Mouse (Mus musculus) thymus, postnatal 10 days (tissue): ENCODE data around the gene Mmaa.

Experiments
- DNase-seq, 2 experiments: peaks; one replicate each; pipeline ENCODE4 v3.0.0; 2021; ENCODE audit warnings: low spot score in 2 of 2

Gene Mmaa

GRCm38 (mm10) chr8:79294610-79295275 is at the start of gene Mmaa:
Gene Mmaa, minus strand, starts transcription at chr8:79294937.
- peak; percentile 98 for DNase-seq

- no peak for DNase-seq
Observed at GRCm38 (mm10) chr8:79341236-79341635, 46.5 kb upstream of the Mmaa start.

DNA sequence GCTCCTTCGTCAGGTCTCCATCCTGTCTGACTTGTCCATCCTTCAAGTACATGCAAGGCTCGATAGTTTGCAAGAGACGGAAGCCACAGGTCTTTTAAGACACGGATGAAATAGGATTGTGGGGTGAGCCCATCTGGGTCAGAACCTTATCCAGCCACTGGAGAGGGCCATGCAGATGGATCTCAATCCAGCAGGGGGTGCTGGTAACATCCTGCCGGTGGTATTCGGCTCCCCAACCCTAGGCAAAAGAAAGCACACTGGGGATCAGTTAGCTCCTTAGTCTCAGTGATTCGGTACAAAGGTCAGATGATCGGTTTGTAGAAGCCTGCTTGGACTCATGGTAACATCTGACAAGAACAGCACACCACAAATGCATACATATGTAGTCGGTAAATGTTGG is 44.8 kb upstream of the Mmaa start:
- peak in 1 of 2 experiments; percentile 22 for DNase-seq

DNA sequence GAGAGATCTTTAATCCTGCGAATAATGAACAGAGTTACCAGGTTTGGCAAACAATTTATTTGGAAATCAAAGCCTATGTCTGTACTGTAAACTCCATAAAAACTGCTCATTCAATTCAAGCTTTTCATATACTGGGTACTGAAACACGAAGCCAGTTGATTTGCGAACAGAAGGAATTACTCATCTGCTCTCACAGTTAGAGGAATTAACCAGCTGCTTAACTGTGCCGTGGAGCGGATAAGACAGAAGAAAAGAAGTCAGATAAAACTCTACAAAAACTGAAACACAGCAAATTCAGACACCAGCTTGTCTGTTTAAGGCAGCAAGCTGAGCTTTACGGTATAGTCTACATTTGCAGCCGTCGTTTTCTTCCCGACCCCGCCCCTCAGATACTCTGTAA is 43.9 kb upstream of the Mmaa start:
- DNase-seq: no peak

- no peak for DNase-seq
Observed at GRCm38 (mm10) chr8:79332109-79332900, 37.6 kb upstream of the Mmaa start.

DNA sequence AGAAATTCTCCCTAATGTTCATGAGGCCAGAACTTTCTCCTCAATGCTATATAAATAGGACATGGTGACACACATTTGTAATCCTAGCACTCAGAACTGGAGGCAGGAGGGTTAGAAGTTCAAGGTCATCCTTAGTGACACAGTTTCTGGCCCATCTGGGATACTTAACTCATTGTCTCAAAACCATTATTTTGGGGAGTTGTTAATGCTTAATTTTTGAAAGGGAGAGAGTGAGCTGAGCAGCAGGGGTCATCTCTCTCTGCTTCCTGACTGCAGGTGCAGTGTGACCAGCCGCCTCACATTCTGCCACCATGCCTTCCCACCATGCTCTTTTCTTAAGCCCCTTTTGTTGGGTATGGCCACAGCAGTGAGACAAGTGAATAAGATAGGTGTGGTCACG is 36.8 kb upstream of the Mmaa start:
- DNase-seq: no peak

GRCm38 (mm10) chr8:79331017-79331416 is 36.3 kb upstream of the Mmaa start:
- no peak for DNase-seq

GRCm38 (mm10) chr8:79329735-79330134 is 35.0 kb upstream of the Mmaa start:
- DNase-seq: no peak

DNA sequence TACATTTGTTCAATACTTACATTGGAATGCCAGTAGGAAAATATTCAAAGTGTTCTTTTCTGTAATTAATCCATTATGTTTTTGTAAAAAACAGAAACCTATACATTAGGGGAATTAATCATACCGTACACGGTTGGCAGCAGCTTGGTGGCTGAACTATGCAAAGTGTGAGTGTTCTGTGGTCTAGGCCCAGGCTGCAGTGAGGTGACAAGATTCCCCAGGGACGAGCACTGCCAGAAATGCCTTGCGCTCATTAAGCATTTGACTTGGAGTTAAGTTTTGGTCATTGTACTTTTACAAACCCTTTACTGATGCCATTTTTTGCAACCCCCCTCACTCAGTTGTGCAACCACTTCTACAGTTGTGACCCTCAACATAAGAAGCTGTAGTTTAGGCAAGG is 34.4 kb upstream of the Mmaa start:
- DNase-seq: no peak

- no peak for DNase-seq
Observed at GRCm38 (mm10) chr8:79325510-79325909, 30.8 kb upstream of the Mmaa start.

DNA sequence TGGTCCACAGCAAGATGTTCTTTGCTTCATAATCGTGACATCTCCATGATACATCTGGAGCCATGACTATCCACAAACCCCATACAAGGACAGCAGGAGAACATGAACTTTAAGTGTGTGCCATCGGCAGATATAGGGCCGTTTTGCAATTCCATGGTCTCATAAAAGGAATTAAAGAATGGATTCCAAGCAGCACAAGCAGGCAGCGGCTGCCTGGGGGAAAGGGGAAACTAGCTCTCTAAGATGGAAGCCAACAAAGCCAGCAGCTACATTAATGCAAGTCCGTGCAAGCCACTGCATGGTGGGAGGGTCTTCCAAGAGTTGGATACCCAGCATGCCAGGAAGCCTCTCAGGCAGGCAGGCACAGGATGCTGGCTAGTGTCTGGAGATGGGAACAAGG is 30.2 kb upstream of the Mmaa start:
- DNase-seq: no peak

DNA sequence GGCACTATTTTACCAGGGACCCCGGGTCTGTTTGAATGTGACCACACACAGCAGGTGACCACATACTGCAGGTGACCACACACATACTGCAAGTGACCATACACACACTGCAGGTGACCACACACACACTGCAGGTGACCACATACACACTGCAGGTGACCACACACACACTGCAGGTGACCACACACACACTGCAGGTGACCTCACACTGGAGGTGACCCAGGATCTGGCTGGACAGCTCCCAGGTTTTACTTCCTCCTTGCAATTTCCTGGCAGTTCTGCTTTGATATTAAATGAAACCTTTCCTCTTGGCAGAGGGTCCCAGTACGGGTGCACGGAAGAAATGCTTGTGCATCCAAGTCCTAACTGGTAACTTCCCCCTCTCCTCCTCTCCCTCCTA is 29.3 kb upstream of the Mmaa start:
- no peak for DNase-seq

DNA sequence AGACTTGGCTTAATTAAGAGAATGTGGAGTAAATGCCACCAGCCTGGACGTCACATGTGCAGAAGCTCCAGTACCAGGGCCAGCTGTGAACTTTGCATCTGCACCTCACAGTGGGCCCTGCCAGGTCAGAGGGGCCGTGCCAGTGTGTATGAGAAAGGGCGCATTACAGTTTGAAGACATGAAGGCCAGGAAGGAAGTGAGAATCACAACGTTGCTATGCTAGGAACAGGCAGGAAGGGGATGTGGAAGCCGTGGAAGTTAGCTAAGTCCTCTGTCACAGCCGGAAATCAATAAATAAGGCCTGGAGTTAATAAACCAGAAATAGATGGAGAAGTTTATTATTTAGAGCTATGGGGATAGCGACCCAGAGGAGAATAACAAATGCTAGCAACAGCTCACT is 28.4 kb upstream of the Mmaa start:
- DNase-seq: no peak

- peak in 1 of 2 experiments; percentile 9 for DNase-seq
Observed at GRCm38 (mm10) chr8:79310801-79311200, 16.1 kb upstream of the Mmaa start.

- DNase-seq: no peak
Observed at GRCm38 (mm10) chr8:79305941-79306340, 11.2 kb upstream of the Mmaa start.

GRCm38 (mm10) chr8:79301548-79301947 is 6.8 kb upstream of the Mmaa start:
- DNase-seq: no peak

DNA sequence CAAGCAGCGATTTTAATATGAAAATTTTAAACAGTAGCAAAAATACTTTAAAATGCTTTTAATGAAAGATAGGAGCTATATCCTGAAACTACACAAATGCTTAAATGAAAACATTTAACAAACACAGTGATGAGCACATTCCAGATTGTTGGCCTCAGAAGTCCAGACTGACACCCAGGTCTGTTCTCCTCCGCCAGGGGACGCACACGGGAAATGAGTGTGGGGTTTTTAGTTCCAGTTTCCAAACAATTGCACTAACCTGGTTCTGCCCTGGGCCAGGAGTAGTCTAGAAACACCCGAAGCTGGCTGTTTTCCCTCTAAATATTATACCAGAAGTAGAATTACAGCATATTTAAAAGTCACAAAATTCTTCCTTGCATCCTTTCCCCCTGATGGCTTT is 5.0 kb upstream of the Mmaa start:
- no peak for DNase-seq

DNA sequence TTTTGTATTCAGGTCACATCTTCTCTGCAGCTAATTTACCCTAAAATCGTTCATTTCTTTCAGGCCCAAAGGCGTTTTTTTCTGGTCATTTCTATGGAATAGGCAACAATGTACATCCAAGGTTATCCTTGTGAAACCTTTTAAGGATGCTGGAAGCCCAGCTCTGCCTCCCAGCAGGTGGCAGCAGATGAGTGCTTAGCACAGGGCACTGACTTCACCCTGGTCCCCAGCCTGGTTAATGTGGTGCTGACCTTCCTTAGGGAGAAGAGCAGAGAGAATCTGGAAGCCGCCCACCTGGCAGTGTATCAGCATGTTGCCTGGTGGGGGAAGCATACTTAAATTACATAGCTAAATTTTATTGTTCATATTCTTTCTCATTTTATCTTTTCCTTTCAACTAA is 3.0 kb upstream of the Mmaa start:
- DNase-seq: peak in 1 of 2 experiments; percentile 35

DNA sequence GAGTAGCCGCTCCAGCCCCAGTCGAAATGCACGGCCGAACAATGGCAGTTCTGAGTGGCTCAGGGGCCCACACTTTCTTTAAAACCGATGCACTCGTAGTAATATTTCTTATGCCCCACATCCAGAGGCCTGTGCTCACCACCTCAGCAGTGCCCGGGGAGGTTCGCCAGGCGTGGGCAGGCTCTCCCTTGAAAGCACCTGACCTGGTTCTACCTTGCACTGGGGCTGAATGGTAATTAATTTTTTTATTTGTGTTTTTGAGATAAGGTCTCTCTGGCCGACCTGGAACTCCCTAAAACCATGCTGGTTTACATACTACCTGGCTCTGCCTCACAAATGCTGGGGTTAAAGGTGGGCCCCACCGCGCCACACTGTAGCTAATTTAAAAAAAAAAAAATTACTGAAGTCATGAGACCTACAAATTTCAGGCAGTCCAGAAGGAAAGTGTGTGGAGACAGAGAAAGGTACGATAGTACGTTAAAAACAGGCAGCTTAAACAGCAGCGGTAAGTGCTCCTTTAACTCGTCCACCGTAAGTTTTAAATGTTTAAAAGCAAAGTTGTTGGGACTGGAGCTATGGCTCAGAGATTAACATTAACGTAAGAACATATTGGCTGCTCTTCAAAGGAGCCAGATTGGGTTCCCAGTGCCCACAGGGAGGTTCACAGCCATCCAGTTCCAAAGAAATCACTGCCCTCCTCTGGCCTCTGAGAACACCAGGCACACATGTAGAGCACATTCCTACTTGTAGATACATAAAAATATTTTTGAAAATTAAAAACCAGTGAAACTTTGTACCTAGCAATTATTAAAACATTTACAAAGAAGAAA is 754 bp upstream of the Mmaa start:
- no peak for DNase-seq

- no peak for DNase-seq
Observed at GRCm38 (mm10) chr8:79293841-79294240, 896 bp downstream of the Mmaa start.

GRCm38 (mm10) chr8:79292712-79293264 is 1.9 kb downstream of the Mmaa start:
- no peak for DNase-seq

DNA sequence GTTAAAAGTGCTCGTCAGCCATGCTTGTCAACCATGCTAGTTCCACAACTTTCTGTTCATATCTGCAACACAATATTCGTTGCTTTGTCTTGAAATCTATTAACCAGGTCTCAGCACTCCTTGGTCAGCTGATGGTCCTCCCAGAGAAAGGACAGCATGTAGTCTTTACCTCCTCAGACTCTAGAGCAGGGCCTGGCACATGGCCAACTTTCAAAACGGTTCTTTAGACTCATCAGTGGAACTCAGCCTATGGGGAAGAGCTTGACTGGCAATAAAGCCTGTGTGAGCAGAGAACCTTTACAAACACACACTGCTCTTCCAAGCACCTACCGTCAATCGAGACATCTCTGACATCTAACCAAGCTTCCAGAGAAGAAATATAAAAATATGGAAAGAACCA is 5.1 kb downstream of the Mmaa start:
- no peak for DNase-seq
